Mouse (Mus musculus): ENCODE data around the gene Pgpep1. TPM values are rescaled to one million over a fixed set of nuclear protein-coding genes. Genes with fewer than 3 reads are reported as not detected.

The Pgpep1 gene
- polyA plus RNA-seq, 1 experiment = 3.7 TPM

GRCm38 (mm10) chr8:70656193-70656790, 3.9 kb downstream of the Pgpep1 start:
- TF ChIP-seq GATA1 (IDR thresholded peaks at IDR 0.05; ENCODE audit: low read length) = no peak

- TF ChIP-seq GATA1 (IDR thresholded peaks at IDR 0.05; ENCODE audit: low read length) = no peak
Measured at GRCm38 (mm10) chr8:70655469-70655868, 4.7 kb downstream of the Pgpep1 start.

GRCm38 (mm10) chr8:70654121-70654520, 6.1 kb downstream of the Pgpep1 start:
- TF ChIP-seq GATA1 (IDR thresholded peaks at IDR 0.05; ENCODE audit: low read length) = no peak

- no peak for TF ChIP-seq GATA1 (IDR thresholded peaks at IDR 0.05; ENCODE audit: low read length)
Measured at GRCm38 (mm10) chr8:70653226-70653625, 7.0 kb downstream of the Pgpep1 start.

- no peak for TF ChIP-seq GATA1 (IDR thresholded peaks at IDR 0.05; ENCODE audit: low read length)
Measured at GRCm38 (mm10) chr8:70650351-70650750, 9.8 kb downstream of the Pgpep1 start.

- TF ChIP-seq GATA1 (IDR thresholded peaks at IDR 0.05; ENCODE audit: low read length) = no peak
Measured at GRCm38 (mm10) chr8:70649324-70649723, 10.9 kb downstream of the Pgpep1 start.

GRCm38 (mm10) chr8:70648921-70649320, 11.3 kb downstream of the Pgpep1 start:
- no peak for TF ChIP-seq GATA1 (IDR thresholded peaks at IDR 0.05; ENCODE audit: low read length)

- TF ChIP-seq GATA1 (IDR thresholded peaks at IDR 0.05; ENCODE audit: low read length) = no peak
Measured at GRCm38 (mm10) chr8:70648164-70648442, 12.1 kb downstream of the Pgpep1 start.

- TF ChIP-seq GATA1 (IDR thresholded peaks at IDR 0.05; ENCODE audit: low read length) = no peak
Measured at GRCm38 (mm10) chr8:70647343-70648163, 12.6 kb downstream of the Pgpep1 start.

GRCm38 (mm10) chr8:70646775-70647174, 13.4 kb downstream of the Pgpep1 start:
- TF ChIP-seq GATA1 (IDR thresholded peaks at IDR 0.05; ENCODE audit: low read length) = no peak

GRCm38 (mm10) chr8:70646369-70646768, 13.8 kb downstream of the Pgpep1 start:
- TF ChIP-seq GATA1 (IDR thresholded peaks at IDR 0.05; ENCODE audit: low read length) = no peak

GRCm38 (mm10) chr8:70645501-70646224, 14.5 kb downstream of the Pgpep1 start:
- TF ChIP-seq GATA1 (IDR thresholded peaks at IDR 0.05; ENCODE audit: low read length) = no peak

GRCm38 (mm10) chr8:70644065-70644464, 16.1 kb downstream of the Pgpep1 start:
- TF ChIP-seq GATA1 (IDR thresholded peaks at IDR 0.05; ENCODE audit: low read length) = no peak

- no peak for TF ChIP-seq GATA1 (IDR thresholded peaks at IDR 0.05; ENCODE audit: low read length)
Measured at GRCm38 (mm10) chr8:70643019-70643418, 17.2 kb downstream of the Pgpep1 start.

GRCm38 (mm10) chr8:70638752-70639151, 21.4 kb downstream of the Pgpep1 start:
- no peak for TF ChIP-seq GATA1 (IDR thresholded peaks at IDR 0.05; ENCODE audit: low read length)

GRCm38 (mm10) chr8:70636838-70637237, 23.4 kb downstream of the Pgpep1 start:
- no peak for TF ChIP-seq GATA1 (IDR thresholded peaks at IDR 0.05; ENCODE audit: low read length)

Data from G1E-ER4 (cell line).